Mouse (Mus musculus): ENCODE measurements at regions not wholly inside any gene's neighbourhood (a gene's known extent, or its start where the extent isn't known, plus 50 kb on each side); places are given as distances from the start of the nearest gene placed in this dataset.

GRCm38 (mm10) chr10:15759983-15760723 lies 1042.1 kb upstream of the Gje1 start:
- TF ChIP-seq CTCF (IDR thresholded peaks at IDR 0.05; ENCODE audit: extremely low read depth, insufficient read depth, low read length) (no peak), POLR2A (IDR thresholded peaks at IDR 0.05; ENCODE audit: extremely low read depth, insufficient read depth, low read length) (no peak)

Measured in cortical plate, adult 2 months (tissue).